Mouse (Mus musculus) lung, embryonic 14.5 days (tissue): ENCODE results near the gene Ankrd40. TPM values are rescaled to one million over a fixed set of nuclear protein-coding genes. Genes with fewer than 3 reads are reported as not detected.

Experiments
- ATAC-seq: fragments of 200-750 bp; cut with Nextera tagmentation; 2 replicates; pipeline ENCODE4 v1.8.0; 2017; ENCODE audit warnings: mild to moderate bottlenecking, moderate TSS enrichment, moderate library complexity; ENCODE audit not compliant: insufficient read depth
- DNase-seq: peaks from one replicate; pipeline ENCODE4 v3.0.0-alpha.2; 2015
- H3K27ac ChIP-seq: fragments of 300-500 bp; sonication (generic); 2 replicates; pipeline ENCODE4 v1.5.1; 2014; ENCODE audit warnings: low read depth, mild to moderate bottlenecking, moderate library complexity
- H3K27me3 ChIP-seq: fragments of 300-500 bp; sonication (generic); 2 replicates; pipeline ENCODE4 v1.6.1; 2014; ENCODE audit warnings: low read length, control low read depth; ENCODE audit not compliant: insufficient read depth
- H3K36me3 ChIP-seq: fragments of 300-500 bp; sonication (generic); 2 replicates; pipeline ENCODE4 v1.6.1; 2014; ENCODE audit warnings: control low read depth; ENCODE audit not compliant: insufficient read depth
- H3K4me1 ChIP-seq: fragments of 300-500 bp; sonication (generic); 2 replicates; pipeline ENCODE4 v1.6.1; 2014; ENCODE audit warnings: antibody characterized with exemption, control low read depth; ENCODE audit not compliant: insufficient read depth
- H3K4me2 ChIP-seq: fragments of 300-500 bp; sonication (generic); 2 replicates; pipeline ENCODE4 v1.6.1; 2014; ENCODE audit warnings: mild to moderate bottlenecking
- H3K4me3 ChIP-seq: fragments of 300-500 bp; sonication (generic); 2 replicates; pipeline ENCODE4 v1.5.1; 2014; ENCODE audit warnings: low read depth, low read length
- H3K9ac ChIP-seq: fragments of 300-500 bp; sonication (generic); 2 replicates; pipeline ENCODE4 v1.6.1; 2014
- H3K9me3 ChIP-seq: fragments of 300-500 bp; sonication (generic); 2 replicates; pipeline ENCODE4 v1.6.1; 2016; ENCODE audit warnings: low read depth, low read length, control low read depth
- CTCF ChIP-seq: IDR thresholded peaks from 2 replicates; pipeline ENCODE4 v1.5.1; 2016; ENCODE audit warnings: antibody characterized with exemption, low read depth
- WGBS: fragments of 180-500 bp; shearing (Covaris S2); extraction: QIAGEN DNeasy Blood & Tissue Kit; methylation state at CpG from one replicate; pipeline ENCODE4 v1.1.7; 2014; 5-methylcytosine and 5-hydroxymethylcytosine counted together
- polyA plus RNA-seq: library from polyadenylated mRNA; unstranded; fragments of >200 nt; fragmentation: Nextera tagmentation; extraction: Ambion mirVana; gene quantifications from 2 replicates; pipeline ENCODE4 v1.2.1, GENCODE M21; 2014

Gene Ankrd40
- polyA plus RNA-seq, 1 experiment from 2014 or later = 30.9 TPM

- DNase-seq = no peak
- H3K4me2 ChIP-seq = peak overlapping the region; percentile 23; the same call in 1 of the 2 replicates
- H3K9ac ChIP-seq = no peak overlapping the region
- peaks cover 9% of the 10 kb centered on the region; the same call in 1 of the 2 replicates for H3K36me3 ChIP-seq
- ATAC-seq = no peak
- no peaks in the 10 kb centered on the region for H3K9me3 ChIP-seq
- WGBS = 53% methylated on average over 4 of the region's 4 CpGs
- H3K27ac ChIP-seq = no peak overlapping the region
- peaks cover 8% of the 10 kb centered on the region for H3K4me1 ChIP-seq
- TF ChIP-seq CTCF = no peak
- H3K27me3 ChIP-seq = no peaks in the 10 kb centered on the region
- H3K4me3 ChIP-seq = no peak overlapping the region
Observed at GRCm38 (mm10) chr11:94317515-94317914, 10.3 kb upstream of the Ankrd40 start.

DNA sequence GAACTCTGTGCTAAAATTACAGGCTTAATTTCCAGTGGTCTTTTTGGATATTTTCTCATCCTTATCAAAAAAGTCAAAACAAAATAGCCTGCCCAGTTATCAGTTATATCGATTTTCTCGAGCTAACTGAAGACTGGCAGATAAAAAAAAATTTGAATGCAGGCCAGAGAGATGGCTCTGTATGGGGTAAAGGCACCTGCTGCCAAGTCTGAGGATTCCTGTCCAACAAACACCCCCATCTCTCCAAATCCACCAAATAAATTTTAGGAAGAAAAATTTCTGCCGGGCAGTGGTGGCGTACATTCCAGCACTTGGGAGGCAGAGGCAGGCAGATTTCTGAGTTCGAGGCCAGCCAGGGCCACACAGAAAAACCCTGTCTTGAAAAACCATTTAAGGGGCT, 9.7 kb upstream of the Ankrd40 start:
- H3K9ac ChIP-seq = no peak overlapping the region
- H3K27me3 ChIP-seq = no peaks in the 10 kb centered on the region
- H3K4me1 ChIP-seq = peaks cover 14% of the 10 kb centered on the region
- WGBS = 77% methylated on average over 5 of the region's 5 CpGs
- H3K36me3 ChIP-seq = peaks cover 9% of the 10 kb centered on the region; the same call in 1 of the 2 replicates
- no peak overlapping the region for H3K4me3 ChIP-seq
- H3K9me3 ChIP-seq = no peaks in the 10 kb centered on the region
- H3K4me2 ChIP-seq = no peak overlapping the region
- TF ChIP-seq CTCF = no peak
- no peak for ATAC-seq
- no peak for DNase-seq
- H3K27ac ChIP-seq = no peak overlapping the region

- peak; percentile 60 for DNase-seq
Observed at GRCm38 (mm10) chr11:94320969-94321930, 6.6 kb upstream of the Ankrd40 start.

DNA sequence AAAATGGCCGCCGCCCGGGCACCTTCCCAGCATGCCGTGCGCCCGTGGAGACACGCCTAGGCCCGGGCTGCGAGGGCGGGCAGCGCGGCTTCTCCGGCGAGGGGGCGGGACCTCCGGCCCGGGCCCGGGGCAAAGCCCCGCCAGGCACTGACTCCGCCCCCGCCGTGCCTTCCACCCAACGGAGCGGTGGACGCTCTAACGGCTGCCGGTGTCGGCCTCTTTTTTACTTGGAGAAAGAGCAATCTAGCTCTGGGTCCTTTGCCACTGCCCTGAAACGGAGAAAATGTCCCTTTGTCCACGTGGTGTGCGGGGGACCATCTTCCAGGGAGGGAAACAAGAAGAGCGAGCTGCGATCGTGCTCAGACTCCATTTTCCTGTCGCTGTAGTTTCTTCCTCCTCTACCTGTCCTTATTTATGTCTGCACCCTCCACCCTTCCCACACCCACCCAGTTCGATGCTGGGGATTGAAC, 5.8 kb upstream of the Ankrd40 start, which contains the start of gene Luc7l3:
TSS of gene Luc7l3 (minus strand) at position 58 of the 470 bp plus-strand sequence.
- H3K27me3 ChIP-seq = no peaks in the 10 kb centered on the region
- under 1% methylated on average over 36 of the region's 36 CpGs for WGBS
- H3K36me3 ChIP-seq = peaks cover 9% of the 10 kb centered on the region; the same call in 1 of the 2 replicates
- H3K4me1 ChIP-seq = peaks cover 13% of the 10 kb centered on the region; the same call in 1 of the 2 replicates
- peak; percentile 96 for ATAC-seq
- H3K9me3 ChIP-seq = no peaks in the 10 kb centered on the region
- peak within 1 kb of the TSS; percentile 98 for H3K27ac ChIP-seq
- peak; percentile 97 for DNase-seq
- H3K4me3 ChIP-seq = peak within 1 kb of the TSS; percentile 99
- H3K9ac ChIP-seq = peak within 1 kb of the TSS; percentile 100
- peak within 1 kb of the TSS; percentile 78 for H3K4me2 ChIP-seq
- TF ChIP-seq CTCF = no peak

More at GRCm38 (mm10) chr11:94320969-94321930, 6.6 kb upstream of the Ankrd40 start:
- peak overlapping the region; percentile 78 for H3K4me2 ChIP-seq
- peak overlapping the region; percentile 100 for H3K9ac ChIP-seq
- peaks cover 9% of the 10 kb centered on the region; the same call in 1 of the 2 replicates for H3K36me3 ChIP-seq
- no peaks in the 10 kb centered on the region for H3K9me3 ChIP-seq
- peak overlapping the region; percentile 98 for H3K27ac ChIP-seq
- ATAC-seq = peak; percentile 68
- no peaks in the 10 kb centered on the region for H3K27me3 ChIP-seq
- H3K4me3 ChIP-seq = peak overlapping the region; percentile 99
- under 1% methylated on average over 65 of the region's 67 CpGs for WGBS
- TF ChIP-seq CTCF = no peak
- peaks cover 10% of the 10 kb centered on the region for H3K4me1 ChIP-seq

DNA sequence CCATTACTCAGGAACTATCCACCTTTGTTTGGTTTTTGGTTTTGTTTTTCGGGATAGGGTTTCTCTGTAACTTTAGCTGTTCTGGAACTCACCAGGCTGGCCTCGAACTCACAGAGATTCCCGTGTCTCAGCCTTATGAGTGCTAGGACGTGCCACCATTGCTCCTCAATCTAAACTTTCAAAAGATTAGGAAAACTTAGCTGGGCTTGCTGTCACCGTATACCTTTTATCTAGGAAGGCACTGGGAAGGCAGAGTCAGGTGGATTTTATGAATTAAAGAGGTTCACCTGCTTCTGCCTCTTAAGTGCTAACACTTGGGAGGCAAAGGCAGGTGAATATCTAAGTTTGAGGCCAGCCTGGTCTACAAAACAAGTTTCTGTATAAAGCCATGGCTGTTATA, 5.2 kb upstream of the Ankrd40 start:
- H3K4me2 ChIP-seq = peak overlapping the region; percentile 78
- peaks cover 10% of the 10 kb centered on the region; the same call in 1 of the 2 replicates for H3K4me1 ChIP-seq
- no peak for TF ChIP-seq CTCF
- H3K36me3 ChIP-seq = peaks cover 9% of the 10 kb centered on the region; the same call in 1 of the 2 replicates
- ATAC-seq (no peak), DNase-seq (no peak)
- 33% methylated on average over 5 of the region's 5 CpGs for WGBS
- H3K4me3 ChIP-seq = peak overlapping the region; percentile 99
- H3K9me3 ChIP-seq = no peaks in the 10 kb centered on the region
- peak overlapping the region; percentile 98 for H3K27ac ChIP-seq
- no peaks in the 10 kb centered on the region for H3K27me3 ChIP-seq
- H3K9ac ChIP-seq = peak overlapping the region; percentile 100

DNA sequence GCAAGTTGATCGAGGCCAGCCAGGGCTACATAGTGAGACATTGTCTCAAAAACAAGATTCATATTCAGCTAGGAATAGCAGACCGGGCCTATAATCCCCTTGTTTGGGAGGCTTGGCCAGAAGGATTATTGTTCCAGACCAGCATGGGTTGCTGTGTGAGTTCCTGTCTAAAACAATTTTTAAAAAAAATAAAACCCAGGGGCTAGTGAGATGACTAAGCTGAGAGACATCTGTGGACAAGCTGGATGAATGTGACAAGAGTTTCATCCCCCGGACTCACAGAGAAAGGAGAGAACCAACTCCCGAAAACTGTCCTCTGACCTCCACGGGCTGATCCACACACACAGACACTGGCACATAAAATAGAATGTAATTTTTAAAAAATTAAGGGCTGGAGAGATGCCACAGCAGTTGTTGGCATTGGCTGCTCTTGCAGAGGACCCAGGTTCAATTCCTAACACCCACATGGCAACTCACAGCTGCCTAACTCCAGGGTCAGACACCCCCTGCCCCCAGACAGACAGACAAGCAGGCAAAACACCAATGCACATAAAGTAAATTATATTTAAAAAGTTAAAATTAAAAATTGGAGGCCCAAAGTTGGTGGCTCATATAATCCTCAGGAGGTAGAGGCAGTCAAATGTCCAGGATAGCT, 4.4 kb upstream of the Ankrd40 start:
- peak overlapping the region; percentile 98; the same call in 1 of the 2 replicates for H3K27ac ChIP-seq
- 0 out of 2 replicates have a peak, but pooled peaks cover 10% of the 10 kb centered on the region for H3K4me1 ChIP-seq
- no peak overlapping the region for H3K4me2 ChIP-seq
- no peaks in the 10 kb centered on the region for H3K9me3 ChIP-seq
- peaks cover 9% of the 10 kb centered on the region; the same call in 1 of the 2 replicates for H3K36me3 ChIP-seq
- TF ChIP-seq CTCF = no peak
- peak overlapping the region; percentile 100; the same call in 1 of the 2 replicates for H3K9ac ChIP-seq
- no peak for ATAC-seq
- WGBS = 80% methylated on average over 5 of the region's 5 CpGs
- no peak overlapping the region for H3K4me3 ChIP-seq
- DNase-seq = no peak
- no peaks in the 10 kb centered on the region for H3K27me3 ChIP-seq
